Comparison of ENCODE assay signal across 19 mouse cellular contexts in the genomic region with DNA sequence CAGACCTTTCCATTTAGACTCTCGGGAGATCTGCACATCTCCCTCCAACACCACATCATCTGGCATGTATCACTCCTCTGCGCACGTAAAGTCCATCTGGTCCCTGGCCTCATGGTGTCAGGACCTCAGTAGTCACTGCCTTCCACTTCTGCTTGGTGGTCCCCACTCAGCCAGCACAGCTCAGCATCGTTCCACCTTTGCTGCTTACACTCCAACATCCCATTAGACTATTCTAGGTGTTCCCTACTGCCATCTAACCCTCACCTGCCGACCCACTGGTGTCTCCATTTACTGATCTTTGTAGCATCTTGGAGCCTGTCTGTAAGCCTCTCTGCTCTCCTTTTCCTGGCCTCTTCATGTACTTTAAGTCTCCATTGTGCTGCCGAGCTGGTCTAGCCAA.
"Had no signal": no experiment of that assay in that cellular context is flagged by ENCODE, and none has a peak within 500 bp of the region (broad histone marks: within the 10 kb centered on the region; RNA-seq: fewer than 3 reads in every experiment).

No protein-coding gene starts in this region.

- H3K9me3 ChIP-seq: liver, embryonic 12.5 days; midbrain, embryonic 12.5 days; neural tube, embryonic 13.5 days; neural tube, embryonic 15.5 days had no signal

- H3K27ac ChIP-seq: liver, embryonic 12.5 days; liver, embryonic 14.5 days; midbrain, embryonic 12.5 days; neural tube, embryonic 13.5 days; neural tube, embryonic 15.5 days had no signal

- H3K4me3 ChIP-seq: liver, embryonic 12.5 days; midbrain, embryonic 12.5 days; myocyte; neural tube, embryonic 13.5 days; neural tube, embryonic 15.5 days had no signal

- H3K9ac ChIP-seq: liver, embryonic 12.5 days; liver, embryonic 14.5 days; lung, embryonic 14.5 days; midbrain, embryonic 12.5 days; neural tube, embryonic 13.5 days; neural tube, embryonic 15.5 days had no signal

- H3K4me2 ChIP-seq: liver, embryonic 12.5 days; lung, embryonic 14.5 days; midbrain, embryonic 12.5 days; neural tube, embryonic 13.5 days; neural tube, embryonic 15.5 days had no signal

- H3K36me3 ChIP-seq: liver, embryonic 12.5 days; midbrain, embryonic 12.5 days; neural tube, embryonic 13.5 days; neural tube, embryonic 15.5 days had no signal

- ATAC-seq: liver, embryonic 12.5 days had no signal

- DNase-seq: lung, adult 18-20 months; lung, embryonic 14.5 days; lung, postnatal 10 days; lung, postnatal 4 days; midbrain, embryonic 14.5 days; retina, postnatal 1 day; right cerebral cortex, adult 18-20 months; right cerebral cortex, postnatal 25 days; right cerebral cortex, postnatal 4 days; spleen, adult 18-20 months; thymus, adult 18-20 months; thymus, postnatal 14 days; thymus, postnatal 36 days had no signal

- H3K27me3 ChIP-seq: liver, embryonic 12.5 days; neural tube, embryonic 13.5 days; neural tube, embryonic 15.5 days had no signal

- H3K4me1 ChIP-seq: liver, embryonic 12.5 days had no signal
